Mouse (Mus musculus) CH12.LX (cell line): ENCODE data around the gene Unk. TPM values are rescaled to one million over a fixed set of nuclear protein-coding genes. Genes with fewer than 3 reads are reported as not detected.

Experiments
- DNase-seq: peaks from one replicate; pipeline ENCODE4 v3.0.0-alpha.2; 2013; ENCODE audit errors: extremely low read depth
- H3K27ac ChIP-seq: 2 replicates; pipeline ENCODE4 v1.5.1; 2012; ENCODE audit warnings: low read depth, mild to moderate bottlenecking, control low read depth, moderate library complexity; ENCODE audit not compliant: insufficient read depth
- H3K27me3 ChIP-seq: replicated peaks from 2 replicates; pipeline ENCODE3; 2012; ENCODE audit warnings: inconsistent platforms
- H3K36me3 ChIP-seq, 2 experiments: replicated peaks in 1 of 2; 2 replicates each; pipeline versions ENCODE3 to v1.6.1; 2012; ENCODE audit warnings: inconsistent platforms in 1 of 2, low read length in 1 of 2, mild to moderate bottlenecking in 1 of 2, mixed read lengths in 1 of 2, moderate library complexity in 1 of 2; ENCODE audit not compliant: control insufficient read depth in 1 of 2, insufficient read depth in 1 of 2
- H3K4me1 ChIP-seq, 2 experiments: 2 replicates each; pipeline ENCODE4 v1.6.1; 2012; ENCODE audit warnings: inconsistent platforms in 1 of 2, moderate library complexity in 1 of 2; ENCODE audit not compliant: insufficient read depth in 2 of 2, control insufficient read depth in 1 of 2
- H3K4me2 ChIP-seq: 2 replicates; pipeline ENCODE4 v1.6.1; 2012; ENCODE audit warnings: low read depth, mild to moderate bottlenecking, control low read depth; ENCODE audit not compliant: poor library complexity, insufficient read depth, severe bottlenecking
- H3K4me3 ChIP-seq, 3 experiments: fragments of 150-350 bp in 1 of 3; sonication (generic) in 1 of 3; replicated peaks in 1 of 3; 2 replicates each; pipeline versions ENCODE3 to v1.5.1; 2011 to 2012; ENCODE audit warnings: low read depth in 2 of 3, low read length in 2 of 3, mild to moderate bottlenecking in 2 of 3, moderate library complexity in 2 of 3, control low read depth in 1 of 3, improper control_type of control experiment in 1 of 3, inconsistent platforms in 1 of 3, mixed read lengths in 1 of 3; ENCODE audit not compliant: poor library complexity in 1 of 3
- H3K79me2 ChIP-seq: replicated peaks from 2 replicates; pipeline ENCODE4 v1.6.1; 2012; ENCODE audit warnings: mild to moderate bottlenecking, moderate library complexity; ENCODE audit not compliant: control insufficient read depth, poor library complexity, insufficient read depth, severe bottlenecking; ENCODE audit errors: extremely low read depth
- H3K9ac ChIP-seq: 2 replicates; pipeline ENCODE4 v1.6.1; 2012; ENCODE audit warnings: low read depth, mild to moderate bottlenecking, control low read depth, moderate library complexity; ENCODE audit not compliant: insufficient read depth
- H3K9me3 ChIP-seq: replicated peaks from 2 replicates; pipeline ENCODE3; 2012; ENCODE audit warnings: low read length, inconsistent platforms, mixed read lengths
- E2F4 ChIP-seq: IDR thresholded peaks from 2 replicates; pipeline ENCODE4 v1.6.1; 2011; ENCODE audit warnings: low read depth, low read length, improper control_type of control experiment; ENCODE audit not compliant: insufficient replicate concordance
- EP300 ChIP-seq: IDR thresholded peaks from 2 replicates; pipeline ENCODE4 v1.6.1; 2011; ENCODE audit warnings: low read length, improper control_type of control experiment
- IRF4 ChIP-seq: IDR thresholded peaks from 2 replicates; pipeline ENCODE4 v1.6.1; 2014; ENCODE audit warnings: low read depth, mild to moderate bottlenecking, inconsistent platforms, low read length, improper control_type of control experiment
- JUN ChIP-seq: IDR thresholded peaks from 2 replicates; pipeline ENCODE4 v1.6.1; 2011; ENCODE audit warnings: low read depth, mild to moderate bottlenecking, low read length, improper control_type of control experiment, moderate library complexity; ENCODE audit not compliant: insufficient read depth
- MAX ChIP-seq: IDR thresholded peaks from 2 replicates; pipeline ENCODE4 v1.6.1; 2011; ENCODE audit warnings: low read length, improper control_type of control experiment
- MAZ ChIP-seq: IDR thresholded peaks from 2 replicates; pipeline ENCODE4 v1.6.1; 2012; ENCODE audit warnings: low read depth, mild to moderate bottlenecking, inconsistent platforms, low read length, improper control_type of control experiment, moderate library complexity
- MEF2A ChIP-seq: IDR thresholded peaks from 2 replicates; pipeline ENCODE4 v1.6.1; 2014; ENCODE audit warnings: low read depth, mild to moderate bottlenecking, inconsistent platforms, low read length, improper control_type of control experiment, borderline replicate concordance
- MXI1 ChIP-seq: IDR thresholded peaks from 2 replicates; pipeline ENCODE4 v1.6.1; 2011; ENCODE audit warnings: mild to moderate bottlenecking, low read depth, low read length, improper control_type of control experiment
- PAX5 ChIP-seq: IDR thresholded peaks from 2 replicates; pipeline ENCODE4 v1.6.1; 2012; ENCODE audit warnings: low read length, inconsistent platforms, mixed read lengths
- POLR2A ChIP-seq: IDR thresholded peaks from 2 replicates; pipeline ENCODE4 v1.6.1; 2011; ENCODE audit warnings: low read depth, mild to moderate bottlenecking, improper control_type of control experiment, low read length
- RAD21 ChIP-seq: IDR thresholded peaks from 2 replicates; pipeline ENCODE4 v1.6.1; 2011; ENCODE audit warnings: low read depth, mild to moderate bottlenecking, low read length, improper control_type of control experiment, moderate library complexity
- SMC3 ChIP-seq: IDR thresholded peaks from 2 replicates; pipeline ENCODE4 v1.6.1; 2011; ENCODE audit warnings: low read depth, low read length, improper control_type of control experiment
- TBP ChIP-seq: conservative IDR thresholded peaks from 2 replicates; pipeline ENCODE4 v1.6.1; 2011; ENCODE audit warnings: low read depth, low read length, improper control_type of control experiment
- UBTF ChIP-seq: IDR thresholded peaks from 2 replicates; pipeline ENCODE4 v1.6.1; 2012; ENCODE audit warnings: low read depth, mild to moderate bottlenecking, inconsistent platforms, low read length, improper control_type of control experiment, moderate library complexity
- USF1 ChIP-seq: IDR thresholded peaks from 2 replicates; pipeline ENCODE4 v1.6.1; 2014; ENCODE audit warnings: low read depth, mild to moderate bottlenecking, inconsistent platforms, low read length, improper control_type of control experiment
- USF2 ChIP-seq: conservative IDR thresholded peaks from 2 replicates; pipeline ENCODE4 v1.6.1; 2011; ENCODE audit warnings: low read depth, low read length, improper control_type of control experiment
- ZKSCAN1 ChIP-seq: IDR thresholded peaks from 2 replicates; pipeline ENCODE4 v1.6.1; 2012; ENCODE audit warnings: low read depth, inconsistent platforms, low read length, improper control_type of control experiment, borderline replicate concordance
- ZMIZ1 ChIP-seq: IDR thresholded peaks from 2 replicates; pipeline ENCODE4 v1.6.1; 2012; ENCODE audit warnings: low read depth, mild to moderate bottlenecking, inconsistent platforms, low read length, improper control_type of control experiment
- ZNF384 ChIP-seq: IDR thresholded peaks from 2 replicates; pipeline ENCODE4 v1.6.1; 2012; ENCODE audit warnings: low read depth, low read length, improper control_type of control experiment, inconsistent platforms
- dilution Hi-C: fragments of 300-500 bp; cut with MboI; formaldehyde crosslinking; loops from 2 replicates; pipeline ENCODE4 v1.14.3; 2020; ENCODE audit warnings: low sequenced_read_pairs; ENCODE audit not compliant: extremely low pct_unique_long_range_greater_than_20kb, extremely low pct_ligation_motif_present
- in situ Hi-C: fragments of 300-500 bp; cut with MboI; formaldehyde crosslinking; loops from 3 replicates; pipeline ENCODE4 v1.14.3; 2019; ENCODE audit warnings: low sequenced_read_pairs, low pct_ligation_motif_present, low pct_unique_long_range_greater_than_20kb, mixed read lengths
- polyA plus RNA-seq: library from polyadenylated mRNA; unstranded; fragments of >175 nt; gene quantifications from 2 replicates; pipeline ENCODE4 v1.2.1, GENCODE M21; 2012; ENCODE audit warnings: low read depth; ENCODE audit not compliant: insufficient read length
- total RNA-seq, 2 experiments: library from RNA; depleted of rRNA; stranded (reverse); fragments of 300-350 nt in 1 of 2; fragments of >200 nt in 1 of 2; gene quantifications; 2 replicates each; pipeline ENCODE4 v1.2.3; 2012 to 2014

The Unk gene
- total and polyA plus RNA-seq, 3 experiments: 20.9 to 35.0 (median 24.7) TPM

- Histone ChIP-seq H3K9ac (no peak overlapping the region), H3K4me3 (no peak overlapping the region), H3K4me1 (peaks cover 3 to 6% of the 10 kb centered on the region in 2 experiments; a peak in 3 of 4 replicates), H3K9me3 (peaks cover 5% of the 10 kb centered on the region), H3K79me2 (no peaks in the 10 kb centered on the region), H3K4me2 (no peak overlapping the region), H3K27me3 (peaks cover 4% of the 10 kb centered on the region), H3K27ac (no peak overlapping the region), H3K36me3 (no peaks in the 10 kb centered on the region)
- no peak for TF ChIP-seq USF2
- no peak for TF ChIP-seq E2F4
- no peak for TF ChIP-seq IRF4
- no peak for TF ChIP-seq EP300
- TF ChIP-seq ZKSCAN1: no peak
- TF ChIP-seq ZMIZ1: no peak
- no peak for TF ChIP-seq PAX5
- TF ChIP-seq JUN: no peak
- no peak for TF ChIP-seq TBP
- no peak for TF ChIP-seq ZNF384
- TF ChIP-seq UBTF: no peak
- TF ChIP-seq USF1: no peak
- TF ChIP-seq MEF2A: no peak
- TF ChIP-seq RAD21: no peak
- no peak for TF ChIP-seq MAX
- dilution Hi-C loops (no loop called here), in situ Hi-C loops (no loop called here)
- no peak for DNase-seq
Measured at GRCm38 (mm10) chr11:116098711-116099460, 68.8 kb downstream of the Unk start.

- H3K4me3 ChIP-seq: no peak overlapping the region
- H3K4me2 ChIP-seq: no peak overlapping the region
- TF ChIP-seq MAZ: no peak
- no peak for TF ChIP-seq POLR2A
- TF ChIP-seq MXI1: no peak
- no peak for TF ChIP-seq SMC3
- H3K9me3 ChIP-seq: peaks cover 5% of the 10 kb centered on the region
- H3K36me3 ChIP-seq: no peaks in the 10 kb centered on the region
- H3K79me2 ChIP-seq: no peaks in the 10 kb centered on the region
- H3K9ac ChIP-seq: no peak overlapping the region
- H3K27ac ChIP-seq: no peak overlapping the region
- peaks cover 4% of the 10 kb centered on the region for H3K27me3 ChIP-seq
- in situ Hi-C loops (no loop called here), dilution Hi-C loops (no loop called here)
- DNase-seq: no peak
- peaks cover 6 to 12% of the 10 kb centered on the region in 2 experiments for H3K4me1 ChIP-seq
Measured at GRCm38 (mm10) chr11:116099462-116099861, 69.3 kb downstream of the Unk start.
